Mouse (Mus musculus) erythroblast, embryonic 14.5 days (primary cell): ENCODE results near the gene Erc1. TPM values are rescaled to one million over a fixed set of nuclear protein-coding genes. Genes with fewer than 3 reads are reported as not detected.

Experiments
- H3K27me3 ChIP-seq: 2 replicates; pipeline ENCODE4 v1.6.1; 2012; ENCODE audit warnings: inconsistent platforms; ENCODE audit not compliant: control insufficient read depth
- H3K36me3 ChIP-seq: 2 replicates; pipeline ENCODE4 v1.6.1; 2012; ENCODE audit warnings: mild to moderate bottlenecking, inconsistent platforms; ENCODE audit not compliant: control insufficient read depth
- H3K4me1 ChIP-seq: 2 replicates; pipeline ENCODE4 v1.6.1; 2012; ENCODE audit warnings: inconsistent platforms; ENCODE audit not compliant: control insufficient read depth
- H3K4me3 ChIP-seq: replicated peaks from 2 replicates; pipeline ENCODE3; 2012; ENCODE audit warnings: moderate library complexity, mild to moderate bottlenecking, inconsistent platforms
- H3K9me3 ChIP-seq: 2 replicates; pipeline ENCODE4 v1.6.1; 2012; ENCODE audit warnings: low read length, inconsistent platforms, mixed read lengths; ENCODE audit not compliant: control insufficient read depth
- GATA1 ChIP-seq: IDR thresholded peaks from 2 replicates; pipeline ENCODE4 v1.6.1; 2012; ENCODE audit warnings: low read length, inconsistent platforms, mixed read lengths
- TAL1 ChIP-seq: IDR thresholded peaks from 3 replicates; pipeline ENCODE4 v1.6.1; 2012; ENCODE audit warnings: low read length, inconsistent platforms, mixed read lengths
- polyA plus RNA-seq: library from polyadenylated mRNA; stranded (reverse); fragments of >175 nt; gene quantifications from 2 replicates; pipeline ENCODE4 v1.2.3, GENCODE M21; 2012

Erc1 gene
- polyA plus RNA-seq, 1 experiment: 0.15 TPM

DNA sequence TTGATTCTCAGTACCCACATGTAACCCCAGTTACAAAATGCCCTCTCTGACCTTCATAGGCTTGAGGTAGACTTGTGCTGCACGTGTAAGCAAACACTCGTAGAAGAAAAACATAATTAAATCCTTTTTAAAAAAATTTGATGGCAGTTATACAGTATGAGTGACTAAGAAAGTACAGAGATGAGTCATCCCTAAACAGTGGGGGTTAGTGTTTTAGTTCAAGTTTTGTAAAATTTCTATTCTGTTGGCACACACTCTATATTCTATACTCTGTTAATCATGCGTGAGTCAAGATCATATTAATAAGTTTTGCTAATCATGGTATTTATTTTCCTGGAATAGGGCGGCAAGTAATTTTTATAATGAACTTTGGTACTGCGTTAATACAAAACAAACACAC is 155.2 kb downstream of the Erc1 start:
- no peak overlapping the region for H3K4me3 ChIP-seq
- H3K9me3 ChIP-seq: no peaks in the 10 kb centered on the region
- no peak for TF ChIP-seq GATA1
- no peak for TF ChIP-seq TAL1
- H3K27me3 ChIP-seq: no peaks in the 10 kb centered on the region
- H3K36me3 ChIP-seq: peaks cover 6% of the 10 kb centered on the region
- H3K4me1 ChIP-seq: no peaks in the 10 kb centered on the region

DNA sequence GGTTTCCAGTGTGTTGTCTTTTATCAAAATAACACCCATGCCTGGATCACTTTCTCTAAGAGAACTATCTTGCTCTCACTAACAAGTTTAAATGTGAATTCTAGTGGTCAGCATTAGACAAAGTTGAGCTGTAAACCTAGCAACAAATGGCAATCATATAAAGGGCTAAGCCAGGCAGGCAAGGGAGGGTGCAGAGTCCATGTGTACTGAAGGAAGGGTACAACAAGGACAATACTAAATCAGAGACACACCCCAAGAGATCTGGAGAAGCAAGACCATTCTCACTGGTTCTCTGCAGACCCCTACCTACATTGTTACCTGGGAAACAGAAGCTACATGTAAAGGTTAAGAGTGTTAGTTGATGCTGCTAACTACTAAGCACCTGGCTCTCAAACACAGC is 161.5 kb downstream of the Erc1 start:
- Histone ChIP-seq H3K4me3 (no peak overlapping the region), H3K27me3 (no peaks in the 10 kb centered on the region), H3K4me1 (no peaks in the 10 kb centered on the region), H3K9me3 (no peaks in the 10 kb centered on the region), H3K36me3 (no peaks in the 10 kb centered on the region; the same call in 1 of the 2 replicates)
- no peak for TF ChIP-seq TAL1
- no peak for TF ChIP-seq GATA1

DNA sequence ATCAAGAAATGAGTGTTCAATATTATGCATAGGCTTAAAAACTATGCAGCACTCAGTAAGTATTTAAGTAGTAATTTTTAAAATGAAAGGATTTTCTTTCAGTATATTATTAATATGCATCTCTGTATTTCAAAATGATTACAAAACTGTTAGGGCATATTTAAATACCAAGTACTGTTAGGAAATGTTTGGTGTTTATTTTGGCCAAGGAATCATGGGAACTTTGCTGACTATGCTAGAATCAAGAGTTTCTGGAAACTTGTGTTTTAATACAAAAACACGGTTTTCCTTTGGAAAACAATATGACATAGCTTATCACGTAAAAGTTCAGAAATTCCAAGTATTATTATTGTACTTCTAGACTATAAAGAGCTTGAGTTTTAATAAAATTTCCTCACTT is 167.2 kb downstream of the Erc1 start:
- no peak for TF ChIP-seq TAL1
- TF ChIP-seq GATA1: no peak
- Histone ChIP-seq H3K36me3 (no peaks in the 10 kb centered on the region; the same call in 1 of the 2 replicates), H3K4me3 (no peak overlapping the region), H3K9me3 (no peaks in the 10 kb centered on the region), H3K27me3 (no peaks in the 10 kb centered on the region), H3K4me1 (no peaks in the 10 kb centered on the region)

DNA sequence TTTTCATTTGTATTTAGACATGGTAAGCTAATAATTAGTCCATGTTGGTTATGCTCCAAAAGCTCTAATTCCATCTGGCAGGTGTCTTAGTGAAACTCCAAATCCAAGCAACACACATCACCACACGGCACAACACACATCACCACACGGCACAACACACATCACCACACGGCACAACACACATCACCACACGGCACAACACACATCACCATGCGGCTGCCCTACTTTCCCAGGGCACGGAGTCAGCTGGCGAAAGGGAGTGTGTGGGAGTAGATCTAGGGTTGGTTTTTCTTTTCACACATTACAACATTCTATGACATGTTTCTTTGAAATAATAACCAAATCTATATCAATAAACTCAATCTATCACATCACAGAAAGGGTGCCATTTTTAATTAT is 173.2 kb downstream of the Erc1 start:
- Histone ChIP-seq H3K27me3 (no peaks in the 10 kb centered on the region), H3K4me1 (no peaks in the 10 kb centered on the region), H3K9me3 (no peaks in the 10 kb centered on the region), H3K4me3 (no peak overlapping the region), H3K36me3 (no peaks in the 10 kb centered on the region; the same call in 1 of the 2 replicates)
- TF ChIP-seq TAL1: no peak
- TF ChIP-seq GATA1: no peak

DNA sequence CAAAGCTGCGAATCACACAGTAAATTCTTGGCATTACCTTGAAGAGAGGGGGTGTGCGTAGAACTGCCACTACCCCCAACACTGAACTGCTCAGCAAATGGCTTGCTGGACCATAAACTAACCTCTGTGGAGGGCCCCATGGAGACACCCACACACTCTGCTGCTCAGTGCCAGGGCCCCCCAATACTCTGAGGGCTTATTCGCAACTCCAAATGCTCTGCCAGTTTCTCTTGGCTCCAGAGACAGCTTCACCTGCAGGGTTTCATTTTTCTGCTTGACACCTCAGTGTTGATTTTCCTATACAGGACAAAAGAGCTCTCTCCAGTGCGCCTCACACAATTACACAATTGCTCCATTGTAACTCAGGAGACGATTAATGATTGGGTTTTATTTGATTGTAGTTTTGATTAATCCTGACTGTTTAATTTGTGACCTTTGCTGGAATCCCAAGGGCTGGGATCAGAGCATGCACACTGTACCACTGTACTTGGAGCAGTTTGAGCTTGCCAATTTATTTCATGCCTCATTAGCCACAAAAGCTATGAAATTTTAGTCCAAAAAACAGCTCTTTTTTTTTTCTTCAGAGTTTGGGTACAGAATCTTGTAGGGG is 173.7 kb downstream of the Erc1 start:
- H3K36me3 ChIP-seq: no peaks in the 10 kb centered on the region; the same call in 1 of the 2 replicates
- H3K27me3 ChIP-seq: no peaks in the 10 kb centered on the region
- no peaks in the 10 kb centered on the region for H3K4me1 ChIP-seq
- H3K9me3 ChIP-seq: no peaks in the 10 kb centered on the region
- no peak overlapping the region for H3K4me3 ChIP-seq
- TF ChIP-seq GATA1 (no peak), TAL1 (no peak)

DNA sequence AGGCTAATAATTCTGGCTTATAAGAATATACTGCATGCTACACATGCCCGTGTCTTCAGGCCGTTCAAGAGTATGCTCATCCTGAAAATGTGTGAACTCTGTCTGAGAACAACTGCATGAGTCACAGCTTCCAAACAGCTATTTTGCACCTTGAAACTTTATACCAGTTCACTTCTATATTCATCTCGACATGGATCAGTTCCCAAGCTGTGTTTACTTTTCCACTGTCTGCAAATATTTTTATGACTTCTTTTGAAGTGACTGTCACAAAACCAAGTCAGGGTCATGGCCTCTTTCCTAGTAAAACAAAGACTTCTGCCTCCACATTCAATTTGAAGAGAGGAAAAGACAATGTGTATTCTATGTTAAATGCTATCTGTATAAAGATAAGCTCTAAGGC is 178.2 kb downstream of the Erc1 start:
- no peak overlapping the region for H3K4me3 ChIP-seq
- no peaks in the 10 kb centered on the region; the same call in 1 of the 2 replicates for H3K36me3 ChIP-seq
- H3K27me3 ChIP-seq: no peaks in the 10 kb centered on the region
- H3K9me3 ChIP-seq: no peaks in the 10 kb centered on the region
- no peak for TF ChIP-seq TAL1
- no peaks in the 10 kb centered on the region for H3K4me1 ChIP-seq

DNA sequence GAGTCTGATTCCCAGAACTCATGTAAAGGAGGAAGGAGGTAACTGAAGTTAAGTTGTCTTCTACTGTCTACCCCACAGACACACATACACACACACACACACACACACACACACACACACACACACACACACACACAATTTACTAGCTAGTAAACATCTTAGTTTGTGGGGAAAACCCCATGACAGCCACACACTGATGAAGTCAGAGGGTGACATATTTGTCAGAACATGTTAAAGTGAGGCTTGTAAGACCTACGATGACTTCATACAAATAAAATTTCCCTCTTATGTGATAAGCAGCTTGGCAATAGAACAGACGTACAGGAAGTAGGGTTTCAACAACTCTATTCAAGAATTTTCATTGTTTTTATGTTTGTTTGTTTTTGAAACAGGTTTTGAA is 185.0 kb downstream of the Erc1 start:
- TF ChIP-seq TAL1: no peak
- TF ChIP-seq GATA1: no peak
- Histone ChIP-seq H3K9me3 (no peaks in the 10 kb centered on the region), H3K36me3 (no peaks in the 10 kb centered on the region), H3K4me1 (no peaks in the 10 kb centered on the region), H3K4me3 (no peak overlapping the region), H3K27me3 (no peaks in the 10 kb centered on the region)

DNA sequence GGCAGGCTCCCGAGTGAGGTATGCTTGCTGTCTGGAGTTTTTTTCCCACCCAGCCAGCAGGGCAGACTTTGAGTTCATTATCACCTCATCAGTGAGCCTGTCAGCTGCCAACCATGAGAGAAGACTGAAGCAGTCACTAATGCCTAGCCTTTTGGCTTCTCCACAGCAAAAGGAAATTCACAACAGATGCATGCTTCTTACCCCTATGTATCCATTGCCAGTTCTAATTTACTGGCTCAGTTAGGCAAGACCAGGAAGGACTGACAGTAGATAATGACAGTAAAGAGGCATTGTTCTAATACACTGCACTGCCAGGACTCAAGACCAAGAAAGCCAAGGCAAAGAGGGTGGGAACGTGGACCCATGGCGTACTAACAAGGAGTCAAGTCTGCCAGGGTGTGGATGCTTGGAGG is 186.9 kb downstream of the Erc1 start:
- no peaks in the 10 kb centered on the region for H3K36me3 ChIP-seq
- no peaks in the 10 kb centered on the region for H3K4me1 ChIP-seq
- H3K9me3 ChIP-seq: no peaks in the 10 kb centered on the region
- TF ChIP-seq TAL1 (no peak), GATA1 (no peak)
- H3K4me3 ChIP-seq: no peak overlapping the region
- no peaks in the 10 kb centered on the region for H3K27me3 ChIP-seq

DNA sequence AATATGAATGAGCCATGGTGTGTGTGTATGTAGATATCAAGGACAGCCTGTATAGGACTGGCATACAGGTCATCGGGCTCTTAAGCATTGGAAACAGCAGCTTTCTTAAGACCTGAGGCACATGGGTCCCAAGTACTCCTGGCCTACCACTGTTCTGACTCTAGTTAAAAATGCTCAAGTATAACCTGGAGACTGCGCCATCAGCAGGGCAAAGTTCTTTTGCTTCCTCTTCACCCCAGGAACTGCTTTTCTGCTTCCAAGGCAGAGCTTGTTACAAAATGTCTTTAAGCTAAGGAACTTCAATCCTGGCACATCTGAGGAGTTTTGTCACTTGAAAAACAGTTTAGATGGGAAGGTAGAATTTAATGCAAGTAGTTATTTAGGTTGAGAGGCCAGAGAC is 189.5 kb downstream of the Erc1 start:
- H3K27me3 ChIP-seq: no peaks in the 10 kb centered on the region

More for the DNA sequence above, 189.5 kb downstream of the Erc1 start:
- TF ChIP-seq GATA1: no peak
- no peak for TF ChIP-seq TAL1
- H3K4me3 ChIP-seq: no peak overlapping the region
- H3K36me3 ChIP-seq: no peaks in the 10 kb centered on the region
- H3K4me1 ChIP-seq: no peaks in the 10 kb centered on the region
- H3K9me3 ChIP-seq: no peaks in the 10 kb centered on the region
